Mouse (Mus musculus): ENCODE results near the gene Maea. TPM values are rescaled to one million over a fixed set of nuclear protein-coding genes. Genes with fewer than 3 reads are reported as not detected.

Maea gene
- polyA plus RNA-seq (2017; shearing (Covaris generic)) = 100 to 1,000 TPM in 1 of 2 experiments, 10 to 100 TPM in 1; 83.4 to 107 TPM

DNA sequence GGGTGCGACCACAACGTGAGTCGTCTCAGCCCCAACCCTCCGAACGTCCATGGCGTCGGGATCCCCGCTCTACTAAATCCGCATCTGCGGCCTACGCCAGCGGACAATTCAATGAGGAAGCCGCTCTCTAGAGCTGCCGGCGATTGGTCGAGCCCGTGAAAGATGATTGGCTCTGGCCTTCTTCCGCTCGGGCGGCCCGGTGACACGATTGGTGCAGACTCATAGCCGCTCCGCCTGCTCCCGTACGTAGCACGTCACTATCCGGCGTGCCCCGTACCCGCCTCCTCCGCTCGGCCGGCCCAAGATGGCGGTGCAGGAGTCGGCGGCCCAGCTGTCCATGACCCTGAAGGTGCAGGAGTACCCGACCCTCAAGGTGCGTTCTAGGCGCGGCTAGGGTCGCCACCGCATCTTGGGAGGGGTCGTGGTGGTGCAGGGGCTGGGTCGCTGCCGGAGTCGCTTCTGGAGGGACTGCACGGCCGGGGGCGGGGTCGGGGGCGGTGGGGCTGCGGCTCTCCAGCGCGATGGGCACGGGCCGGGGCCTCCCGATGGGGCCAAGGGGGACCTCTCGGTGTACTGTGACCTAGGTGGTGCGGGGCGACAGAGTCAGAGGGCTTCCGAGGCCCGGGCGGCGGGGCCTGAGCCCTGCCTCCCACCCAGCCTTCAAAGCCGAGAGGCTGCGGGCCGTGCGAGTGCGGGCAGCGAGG, at the start of gene Maea:
Gene Maea (plus strand): TSS at position 237 of the 704 bp plus-strand sequence.

DNA sequence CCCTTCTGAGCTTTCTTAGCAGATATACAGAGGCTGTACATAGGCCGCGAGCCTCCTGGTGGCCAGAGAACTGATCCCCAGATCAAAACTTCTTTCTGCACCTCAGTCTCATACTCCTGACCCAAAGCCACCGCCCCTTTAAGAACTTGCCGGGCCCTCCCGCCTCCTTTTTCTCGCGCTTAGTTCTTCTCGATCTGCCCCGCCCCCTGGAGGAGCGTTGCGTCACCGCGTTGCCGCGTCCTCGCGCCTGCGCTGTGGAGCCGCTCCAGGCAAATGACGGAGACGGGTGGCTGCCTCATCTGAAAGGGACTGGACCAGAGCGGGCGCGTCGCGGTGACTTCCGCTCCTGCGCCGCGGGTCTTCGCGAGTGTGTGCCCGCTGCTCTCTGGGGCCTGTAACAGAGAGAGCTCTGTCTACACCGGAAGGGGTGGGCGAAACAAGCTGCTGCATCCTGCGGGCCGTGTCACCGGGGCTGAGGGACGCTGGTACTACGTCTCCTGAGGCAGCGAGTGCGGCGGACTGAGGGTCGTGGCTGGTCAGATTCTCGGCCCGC, 43.1 kb downstream of the Maea start, which contains the start of gene Uvssa:
Gene Uvssa (plus strand): TSS at position 248 of the 553 bp plus-strand sequence.

Other genes starting within 250 kb of the Maea start
- under 1 TPM in 1 of 2 experiments, not detected in 1; 0.04 TPM for gene Slc5a1, start 231.3 kb upstream of the Maea start, polyA plus RNA-seq (2017; shearing (Covaris generic))
- under 1 TPM; 0.13 to 0.45 TPM for gene Spon2, start 117.1 kb upstream of the Maea start, polyA plus RNA-seq (2017; shearing (Covaris generic))
- gene Ctbp1, start 60.5 kb upstream of the Maea start, polyA plus RNA-seq (2017; shearing (Covaris generic)) = 100 to 1,000 TPM; 281 to 305 TPM
- 10 to 100 TPM in 1 of 2 experiments, 1 to 10 TPM in 1; 7.9 to 10.6 TPM for gene Uvssa, start 43.0 kb downstream of the Maea start, polyA plus RNA-seq (2017; shearing (Covaris generic))
- gene Nkx1-1, start 98.5 kb downstream of the Maea start, polyA plus RNA-seq (2017; shearing (Covaris generic)) = not detected